Mouse (Mus musculus): ENCODE measurements around the gene Gdpgp1.

The Gdpgp1 gene

GRCm38 (mm10) chr7:80269751-80270255, 37.1 kb downstream of the Gdpgp1 start:
- DNase-seq (ENCODE audit: extremely low spot score, low read depth, low spot score), result no peak

GRCm38 (mm10) chr7:80273456-80273855, 40.8 kb downstream of the Gdpgp1 start:
- DNase-seq (ENCODE audit: extremely low spot score, low read depth, low spot score), result no peak

- no peak for DNase-seq (ENCODE audit: extremely low spot score, low read depth, low spot score)
These were observed 43.7 kb downstream of the Gdpgp1 start for GRCm38 (mm10) chr7:80276374-80276773.

GRCm38 (mm10) chr7:80280032-80280431, 47.4 kb downstream of the Gdpgp1 start:
- no peak for DNase-seq (ENCODE audit: extremely low spot score, low read depth, low spot score)

DNA sequence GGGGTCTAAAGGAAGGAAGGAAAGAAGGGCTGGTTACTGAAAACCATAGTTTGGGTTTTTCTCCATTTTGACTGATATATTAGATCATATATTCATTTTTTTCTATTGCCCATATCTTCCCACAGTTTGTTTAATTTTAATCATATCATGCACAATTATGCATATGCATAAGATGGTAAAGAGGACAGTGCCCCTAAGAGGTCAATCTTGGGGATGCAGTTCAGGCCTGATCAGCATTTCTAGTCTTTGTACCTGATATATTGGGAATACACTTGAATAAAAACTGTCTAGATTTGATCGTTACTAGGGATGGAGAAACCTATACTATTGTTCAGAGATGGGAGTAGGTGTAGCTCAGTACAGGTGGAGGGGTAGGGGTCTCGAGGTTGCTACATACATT, 48.3 kb downstream of the Gdpgp1 start:
- DNase-seq (ENCODE audit: extremely low spot score, low read depth, low spot score), result no peak

GRCm38 (mm10) chr7:80281646-80282045, 49.0 kb downstream of the Gdpgp1 start:
- DNase-seq (ENCODE audit: extremely low spot score, low read depth, low spot score), result no peak

GRCm38 (mm10) chr7:80283226-80283918, 50.7 kb downstream of the Gdpgp1 start:
- DNase-seq (ENCODE audit: extremely low spot score, low read depth, low spot score), result no peak

DNA sequence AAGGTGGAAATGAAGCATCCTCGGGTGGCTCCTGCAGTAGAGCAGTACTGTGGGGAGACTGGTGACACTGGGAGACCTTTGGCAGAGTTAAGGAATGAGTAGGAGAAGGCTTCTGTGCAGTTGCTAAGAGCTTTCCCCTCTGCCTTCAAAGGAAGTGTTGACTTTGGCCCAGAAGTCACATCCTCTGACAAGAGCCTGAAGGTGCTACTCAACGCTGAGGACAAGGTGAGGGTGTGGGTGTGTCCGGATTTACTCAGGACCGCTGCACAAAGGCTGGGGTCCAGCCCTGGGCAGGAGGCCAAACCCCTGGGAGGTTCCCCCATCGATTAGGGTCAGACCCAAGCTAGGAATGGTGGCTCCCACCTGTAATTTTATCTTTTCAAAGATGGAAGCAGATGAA, 51.7 kb downstream of the Gdpgp1 start:
- no peak for DNase-seq (ENCODE audit: extremely low spot score, low read depth, low spot score)

DNA sequence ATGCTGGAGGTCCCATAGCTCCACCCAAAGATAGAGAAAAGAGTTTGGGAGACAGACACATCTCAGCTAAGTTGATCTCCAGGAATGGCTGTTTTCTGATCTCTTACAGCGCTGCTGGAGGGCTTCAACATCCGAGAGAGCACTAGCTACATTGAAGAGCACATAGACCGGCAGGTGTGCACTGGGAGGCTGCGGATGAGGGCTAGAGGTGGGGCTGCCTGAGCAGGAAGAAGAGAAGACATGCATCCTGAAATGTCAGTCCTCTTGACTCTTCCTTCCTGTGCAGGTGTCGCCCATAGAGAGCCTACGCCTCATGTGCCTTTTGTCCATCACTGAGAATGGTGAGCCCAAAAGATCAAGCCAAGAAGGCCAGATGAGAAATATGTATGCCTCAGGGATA, 53.1 kb downstream of the Gdpgp1 start:
- no peak for DNase-seq (ENCODE audit: extremely low spot score, low read depth, low spot score)

DNA sequence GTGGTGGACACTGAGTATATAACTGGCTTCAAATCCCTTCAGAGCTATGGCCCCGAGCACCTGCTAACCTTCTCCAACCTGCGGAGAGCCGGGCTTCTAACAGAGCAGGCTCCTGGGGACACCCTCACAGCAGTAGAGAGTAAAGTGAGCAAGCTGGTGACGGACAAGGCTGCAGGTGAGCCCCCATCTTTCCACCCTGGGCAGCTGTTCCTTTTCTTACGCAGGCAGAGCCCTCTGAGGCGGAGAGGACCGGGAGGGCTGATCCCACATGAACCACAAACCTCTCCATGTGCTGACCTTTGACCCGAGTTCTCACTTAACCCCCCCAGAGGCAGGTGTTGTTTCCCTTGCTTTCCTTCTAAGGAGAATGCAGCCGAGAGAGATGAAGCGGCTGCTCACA, 55.1 kb downstream of the Gdpgp1 start:
- DNase-seq (ENCODE audit: extremely low spot score, low read depth, low spot score), result no peak

Data from hindlimb bud, embryonic 11.5 days (tissue).